Comparison of ENCODE assay signal across 1 mouse cellular context in the genomic region with DNA sequence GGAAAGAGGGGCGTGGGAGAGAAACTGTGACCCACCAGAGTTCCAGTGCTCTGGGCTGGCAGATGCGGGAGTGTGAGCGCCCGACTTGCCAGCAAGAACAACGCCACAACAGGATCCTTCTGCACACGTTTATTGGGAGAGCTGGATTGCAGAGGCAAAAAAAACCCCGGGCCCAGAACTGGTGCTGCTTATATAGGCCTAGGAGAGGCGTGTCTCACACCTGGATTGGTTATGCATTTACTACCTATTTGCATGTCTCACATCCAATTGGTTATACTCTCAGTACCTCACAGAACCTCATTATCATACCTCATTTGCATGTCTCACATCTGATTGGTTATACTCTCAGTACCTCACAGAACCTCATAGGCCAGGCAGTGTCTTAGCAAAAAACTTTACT. TPM values are rescaled to one million over a fixed set of nuclear protein-coding genes. Genes with fewer than 3 reads are reported as not detected.
"Had no signal": no experiment of that assay in that cellular context is flagged by ENCODE, and none has a peak within 500 bp of the region (broad histone marks: within the 10 kb centered on the region; RNA-seq: fewer than 3 reads in every experiment).

No protein-coding gene starts in this region.

RNA-seq across cellular contexts. Expression of gene Diras1, which starts 39.1 kb away (rescaled TPM):
- total RNA-seq: neutrophil, adult 5-6 weeks had no signal
